Mouse (Mus musculus): ENCODE results near the gene Tlr12.
"Not testable (repeated sequence)": the region's sequence is repeated elsewhere in the genome, so short reads cannot be mapped to it uniquely, and the experiment has no call there.

Gene Tlr12

GRCm38 (mm10) chr4:128620572-128620971, 2.2 kb upstream of the Tlr12 start:
- in situ Hi-C loops (cut with MboI), result no loop called here

DNA sequence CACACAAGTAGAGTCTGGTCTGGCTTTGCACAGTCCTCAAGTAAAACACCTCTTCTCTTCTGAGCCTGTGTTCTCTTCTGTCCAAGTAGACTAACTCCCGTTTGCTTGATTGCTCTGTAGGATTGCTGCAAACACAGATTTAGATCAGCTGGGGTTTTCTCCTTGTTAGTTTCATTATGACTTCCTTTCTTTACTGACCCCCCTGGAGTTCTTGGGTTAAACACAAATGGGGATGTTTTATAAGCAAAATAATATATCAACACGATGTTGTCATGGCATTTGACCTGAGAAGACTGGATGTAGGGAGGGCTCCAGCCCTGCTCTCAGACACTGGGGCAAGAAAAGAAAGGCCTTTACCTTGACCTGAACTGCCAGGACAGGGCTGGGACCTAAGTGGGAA, 544 bp upstream of the Tlr12 start:
- in situ Hi-C loops (cut with MboI), result no loop called here

- in situ Hi-C loops (cut with MboI), result no loop called here
Measured at GRCm38 (mm10) chr4:128617363-128618120, 877 bp downstream of the Tlr12 start.

DNA sequence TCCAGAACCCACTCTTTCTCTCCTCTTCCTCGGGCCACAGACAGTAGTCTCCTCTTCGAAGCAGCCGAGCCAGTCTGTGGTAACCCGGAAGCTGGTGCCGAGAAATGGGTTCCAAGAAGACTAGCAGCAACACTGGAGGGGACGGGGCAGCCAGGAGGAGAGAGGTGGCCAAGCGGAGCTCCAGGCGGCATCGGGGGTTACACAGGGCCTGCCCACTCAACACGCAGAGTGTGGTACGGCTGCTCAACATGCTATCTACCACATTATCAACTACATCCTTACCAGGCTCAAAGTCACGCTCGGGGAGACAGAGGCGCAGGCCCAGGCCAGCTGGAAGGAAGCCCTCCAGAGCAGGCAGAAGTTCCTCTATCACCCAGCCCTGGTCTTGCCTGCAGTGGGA, 2.7 kb downstream of the Tlr12 start:
- in situ Hi-C loops (cut with MboI), result no loop called here

- in situ Hi-C loops (cut with MboI), result no loop called here
Measured at GRCm38 (mm10) chr4:128613326-128613725, 5.1 kb downstream of the Tlr12 start.

GRCm38 (mm10) chr4:128611726-128612125, 6.7 kb downstream of the Tlr12 start:
- in situ Hi-C loops (cut with MboI), result not testable (repeated sequence)

- in situ Hi-C loops (cut with MboI), result no loop called here
Measured at GRCm38 (mm10) chr4:128610706-128611105, 7.7 kb downstream of the Tlr12 start.

DNA sequence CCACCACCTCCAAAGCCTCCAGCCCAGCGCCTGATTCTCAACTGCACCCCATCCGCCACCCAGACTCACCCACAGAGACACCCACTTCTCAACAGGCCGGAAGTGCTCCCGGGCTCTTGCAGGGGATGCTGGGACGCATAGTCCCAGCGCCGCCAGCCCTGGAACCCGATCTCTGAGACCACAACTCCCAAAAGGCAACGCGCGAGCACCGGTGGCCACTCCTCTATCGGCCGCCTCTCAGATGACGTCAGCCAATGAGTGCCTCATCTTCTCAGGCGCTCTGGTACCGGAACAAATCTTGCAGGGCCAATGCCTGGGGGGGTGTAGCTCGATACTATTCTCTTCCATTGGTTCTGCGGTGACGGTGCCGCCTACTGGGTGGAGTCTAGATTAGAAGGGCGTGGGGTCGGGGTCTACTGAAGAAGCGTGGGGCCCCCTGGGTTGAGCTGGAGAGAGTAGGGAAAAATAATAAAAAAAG, 8.5 kb downstream of the Tlr12 start, which contains the start of gene Zscan20:
TSS of gene Zscan20 (minus strand) at position 174 of the 478 bp plus-strand sequence.
- in situ Hi-C loops (cut with MboI), result no loop called here

DNA sequence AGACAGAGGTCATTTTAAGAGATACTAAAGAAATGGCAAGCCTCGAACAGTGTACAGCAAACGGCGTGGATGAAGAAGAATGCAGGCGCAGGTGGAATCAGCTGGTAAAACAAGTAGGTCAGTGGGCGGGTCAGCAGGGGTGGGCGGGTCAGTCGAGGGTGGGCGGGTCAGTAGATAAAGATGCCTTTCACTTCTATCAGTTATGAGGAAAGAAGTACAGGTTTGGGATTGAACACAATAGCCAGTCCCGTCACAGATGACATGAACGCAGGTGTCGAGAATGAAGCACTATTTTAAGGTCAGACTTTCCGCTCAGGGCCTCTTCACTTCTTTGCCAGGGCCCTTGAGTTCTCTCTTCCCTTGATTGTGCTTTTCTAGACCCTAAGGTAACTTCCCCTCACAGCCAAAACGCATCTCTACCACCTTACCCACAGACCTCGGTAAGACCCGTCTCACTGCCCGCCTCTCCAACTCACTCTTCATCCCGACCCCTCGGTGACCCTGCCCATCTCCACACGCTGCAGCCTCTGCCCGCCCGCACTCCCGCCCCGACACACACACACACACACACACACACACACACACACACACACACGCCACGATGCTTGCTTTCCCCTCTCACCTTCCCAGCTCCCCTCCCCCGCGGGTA, 9.0 kb downstream of the Tlr12 start:
- in situ Hi-C loops (cut with MboI), result no loop called here

GRCm38 (mm10) chr4:128607661-128608060, 10.8 kb downstream of the Tlr12 start:
- in situ Hi-C loops (cut with MboI), result no loop called here

- in situ Hi-C loops (cut with MboI), result no loop called here
Measured at GRCm38 (mm10) chr4:128606586-128606985, 11.8 kb downstream of the Tlr12 start.

GRCm38 (mm10) chr4:128597801-128598560, 20.4 kb downstream of the Tlr12 start:
- in situ Hi-C loops (cut with MboI), result no loop called here

GRCm38 (mm10) chr4:128594062-128594461, 24.4 kb downstream of the Tlr12 start:
- in situ Hi-C loops (cut with MboI), result no loop called here

DNA sequence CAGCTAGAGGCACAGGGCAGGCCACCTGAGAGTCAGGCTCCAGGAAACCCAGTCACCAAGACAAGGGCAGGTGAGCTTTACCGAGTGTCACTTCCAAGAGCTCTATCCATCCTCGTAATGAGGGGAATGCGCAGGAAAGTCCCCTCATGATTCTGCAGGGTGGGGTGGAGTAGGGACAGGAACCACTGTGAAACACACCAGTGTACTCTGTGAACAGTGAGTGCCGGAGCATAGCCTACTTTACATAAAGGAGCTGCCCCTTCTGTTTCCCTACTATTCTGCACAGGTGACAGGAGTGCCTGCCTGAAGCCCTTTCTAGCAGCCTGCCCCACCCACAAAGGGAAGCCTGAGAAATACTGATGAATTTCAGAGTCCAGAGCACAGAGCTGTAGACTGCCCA, 25.1 kb downstream of the Tlr12 start:
- in situ Hi-C loops (cut with MboI), result no loop called here

- in situ Hi-C loops (cut with MboI), result no loop called here
Measured at GRCm38 (mm10) chr4:128579182-128579581, 39.2 kb downstream of the Tlr12 start.

DNA sequence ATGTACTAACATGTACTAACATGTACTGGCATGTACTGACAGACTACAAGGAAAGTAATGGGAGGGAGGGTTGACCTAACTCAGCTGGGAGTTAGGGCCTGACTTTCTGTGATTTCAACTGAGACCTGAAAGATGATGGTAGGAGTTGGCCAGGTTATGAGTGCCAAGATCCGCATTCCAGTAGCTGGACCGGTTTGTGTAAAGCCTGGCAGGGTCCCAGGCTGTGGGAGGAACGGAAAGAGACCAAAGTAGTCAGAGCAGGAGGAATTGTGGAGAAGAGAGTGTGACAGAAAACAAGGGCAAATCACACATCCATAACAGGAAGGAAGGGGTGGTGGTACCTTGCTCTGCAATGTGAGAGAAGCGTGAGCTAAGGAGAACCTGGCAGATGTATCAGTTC, 42.6 kb downstream of the Tlr12 start:
- in situ Hi-C loops (cut with MboI), result no loop called here
